Mouse (Mus musculus) liver, adult 2 months (tissue): Measurements from ENCODE around the gene Atxn1.

Experiments
- CTCF ChIP-seq: fragments of 200-500 bp; IDR thresholded peaks from 2 replicates; pipeline ENCODE4 v1.5.1; 2011; ENCODE audit warnings: low read depth, low read length, control low read depth
- POLR2A ChIP-seq: fragments of 200-500 bp; IDR thresholded peaks from 2 replicates; pipeline ENCODE4 v1.6.1; 2011; ENCODE audit warnings: low read length, control low read depth; ENCODE audit not compliant: insufficient read depth; ENCODE audit errors: extremely low read depth

DNA sequence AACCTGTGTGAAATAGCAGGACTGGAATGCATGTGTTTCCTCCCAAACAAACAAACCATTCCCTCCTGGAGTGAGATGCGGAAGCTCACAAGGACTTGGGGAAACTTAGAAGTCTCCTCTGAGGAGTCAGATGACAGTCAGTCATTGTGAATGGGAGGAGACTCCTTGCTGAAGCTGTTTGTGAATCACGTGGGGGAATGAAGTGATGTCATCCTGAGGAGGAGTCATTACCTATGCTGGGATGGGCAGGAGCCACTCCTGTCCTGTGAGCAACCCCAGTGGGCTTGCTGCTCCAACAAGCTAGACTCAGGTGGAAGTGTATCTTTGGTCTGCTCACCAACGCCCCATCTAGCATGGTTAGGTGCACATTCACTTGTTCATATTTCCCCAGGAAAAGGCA is 246.0 kb downstream of the Atxn1 start:
- no peak for TF ChIP-seq CTCF
- no peak for TF ChIP-seq POLR2A
